Mouse (Mus musculus): ENCODE data around the gene Fhod1. TPM values are rescaled to one million over a fixed set of nuclear protein-coding genes. Genes with fewer than 3 reads are reported as not detected.

Fhod1 gene
- total RNA-seq (2021), result 1 to 10 TPM; 2.3 to 3.7 TPM

DNA sequence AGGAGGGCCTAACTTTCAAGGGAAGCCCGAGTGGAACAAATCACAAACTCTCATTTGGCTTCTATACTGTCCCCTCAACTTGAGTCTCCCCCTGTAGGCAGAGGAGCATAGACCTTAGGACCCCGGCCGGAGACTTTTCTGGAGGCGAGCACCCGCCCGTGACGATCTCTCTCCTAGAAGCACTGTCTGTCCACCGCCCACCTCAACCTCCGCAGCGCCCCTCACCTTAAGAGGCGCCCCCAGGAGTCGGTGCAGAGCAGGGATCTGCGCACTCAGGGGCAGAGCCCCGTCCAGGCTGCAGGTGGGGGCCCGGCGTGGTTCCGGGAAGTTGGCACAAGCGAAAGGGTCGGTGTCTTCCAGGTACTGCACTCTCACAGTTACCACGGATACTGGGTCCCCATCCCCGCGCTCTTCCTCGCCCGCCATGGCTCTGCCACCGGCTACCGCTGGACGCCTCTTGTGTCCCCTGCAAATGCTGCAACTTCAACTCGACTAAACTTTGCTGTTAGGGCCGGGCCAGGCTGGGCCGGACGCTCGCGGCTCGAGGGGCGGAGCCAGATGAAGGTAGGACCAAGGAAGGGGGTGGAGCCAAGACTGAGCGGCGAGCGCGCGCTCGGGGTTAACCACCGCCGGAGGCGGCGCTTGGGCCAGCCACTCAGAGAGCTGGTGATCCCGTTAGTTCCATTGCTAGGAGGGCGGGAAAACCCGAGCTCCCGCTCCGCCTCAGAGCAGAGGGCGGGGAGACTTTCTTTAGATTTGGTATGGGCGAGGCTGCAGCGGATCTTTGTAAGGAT lies at the start of gene Fhod1:
Gene Fhod1, minus strand, starts transcription at position 526 of the 794 bp plus-strand sequence.
- DNase-seq (ENCODE audit: low spot score in 2 of 2), result peak; percentile 85
- intact Hi-C loops (cut with DNase I), result no loop called here

GRCm38 (mm10) chr8:105393915-105394314 lies 46.2 kb upstream of the Fhod1 start:
- DNase-seq (ENCODE audit: low spot score in 2 of 2), result no peak
- intact Hi-C loops (cut with DNase I), result no loop called here

GRCm38 (mm10) chr8:105393089-105393787 lies 45.5 kb upstream of the Fhod1 start:
- intact Hi-C loops (cut with DNase I), result no loop called here
- no peak for DNase-seq (ENCODE audit: low spot score in 2 of 2)

GRCm38 (mm10) chr8:105389096-105389495 lies 41.3 kb upstream of the Fhod1 start:
- no peak for DNase-seq (ENCODE audit: low spot score in 2 of 2)
- intact Hi-C loops (cut with DNase I), result no loop called here

DNA sequence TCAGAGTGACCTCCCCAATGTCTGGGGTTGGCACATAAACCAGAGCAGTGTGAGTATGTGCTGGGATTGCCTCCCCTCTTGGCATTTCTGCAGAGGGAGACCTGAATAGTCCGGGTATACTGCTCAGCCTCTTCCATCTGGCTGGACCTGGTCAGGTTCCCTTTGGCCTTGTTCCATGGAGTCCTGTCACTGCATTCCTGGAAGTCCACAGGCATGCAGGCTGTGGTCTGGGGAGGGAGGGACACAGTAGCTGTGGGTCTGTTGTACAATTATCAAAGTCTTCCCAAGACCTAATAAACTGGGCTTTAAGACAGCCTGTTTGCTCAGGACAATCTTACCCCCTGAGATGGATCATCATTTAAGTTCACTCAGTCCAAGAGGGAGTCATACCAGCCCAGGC lies 39.4 kb upstream of the Fhod1 start:
- intact Hi-C loops (cut with DNase I), result no loop called here
- DNase-seq (ENCODE audit: low spot score in 2 of 2), result no peak

GRCm38 (mm10) chr8:105384070-105384469 lies 36.3 kb upstream of the Fhod1 start:
- DNase-seq (ENCODE audit: low spot score in 2 of 2), result no peak
- intact Hi-C loops (cut with DNase I), result no loop called here

DNA sequence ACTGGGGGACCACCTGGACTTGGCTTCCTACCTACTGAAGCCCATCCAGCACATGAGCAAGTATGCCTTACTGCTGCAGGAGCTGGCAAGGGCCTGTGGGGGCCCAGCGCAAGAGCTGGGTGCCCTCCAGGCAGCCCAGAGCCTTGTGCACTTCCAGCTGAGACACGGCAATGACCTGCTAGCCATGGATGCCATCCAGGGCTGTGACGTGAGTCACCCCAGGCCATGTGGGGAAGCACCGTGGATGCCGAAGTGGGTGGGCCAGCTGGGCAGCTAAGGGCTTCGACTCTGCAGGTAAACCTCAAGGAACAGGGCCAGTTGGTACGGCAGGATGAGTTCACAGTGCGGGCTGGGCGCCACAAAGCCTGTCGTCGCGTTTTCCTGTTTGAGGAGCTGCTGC lies 32.6 kb upstream of the Fhod1 start:
- no peak for DNase-seq (ENCODE audit: low spot score in 2 of 2)
- intact Hi-C loops (cut with DNase I), result no loop called here

GRCm38 (mm10) chr8:105378673-105379072 lies 30.9 kb upstream of the Fhod1 start:
- peak in 1 of 2 experiments; percentile 13 for DNase-seq (ENCODE audit: low spot score in 2 of 2)
- intact Hi-C loops (cut with DNase I), result no loop called here

GRCm38 (mm10) chr8:105374513-105374966 lies 26.8 kb upstream of the Fhod1 start:
- intact Hi-C loops (cut with DNase I), result no loop called here
- DNase-seq (ENCODE audit: low spot score in 2 of 2), result no peak

GRCm38 (mm10) chr8:105373032-105373431 lies 25.3 kb upstream of the Fhod1 start, which contains the start of gene Plekhg4:
Plekhg4 (plus strand) TSS chr8:105373274.
- intact Hi-C loops (cut with DNase I), result no loop called here
- DNase-seq (ENCODE audit: low spot score in 2 of 2), result no peak

GRCm38 (mm10) chr8:105372473-105372872 lies 24.7 kb upstream of the Fhod1 start:
- intact Hi-C loops (cut with DNase I), result no loop called here
- no peak for DNase-seq (ENCODE audit: low spot score in 2 of 2)

- intact Hi-C loops (cut with DNase I), result no loop called here
- no peak for DNase-seq (ENCODE audit: low spot score in 2 of 2)
Measured at GRCm38 (mm10) chr8:105367107-105367506, 19.4 kb upstream of the Fhod1 start.

DNA sequence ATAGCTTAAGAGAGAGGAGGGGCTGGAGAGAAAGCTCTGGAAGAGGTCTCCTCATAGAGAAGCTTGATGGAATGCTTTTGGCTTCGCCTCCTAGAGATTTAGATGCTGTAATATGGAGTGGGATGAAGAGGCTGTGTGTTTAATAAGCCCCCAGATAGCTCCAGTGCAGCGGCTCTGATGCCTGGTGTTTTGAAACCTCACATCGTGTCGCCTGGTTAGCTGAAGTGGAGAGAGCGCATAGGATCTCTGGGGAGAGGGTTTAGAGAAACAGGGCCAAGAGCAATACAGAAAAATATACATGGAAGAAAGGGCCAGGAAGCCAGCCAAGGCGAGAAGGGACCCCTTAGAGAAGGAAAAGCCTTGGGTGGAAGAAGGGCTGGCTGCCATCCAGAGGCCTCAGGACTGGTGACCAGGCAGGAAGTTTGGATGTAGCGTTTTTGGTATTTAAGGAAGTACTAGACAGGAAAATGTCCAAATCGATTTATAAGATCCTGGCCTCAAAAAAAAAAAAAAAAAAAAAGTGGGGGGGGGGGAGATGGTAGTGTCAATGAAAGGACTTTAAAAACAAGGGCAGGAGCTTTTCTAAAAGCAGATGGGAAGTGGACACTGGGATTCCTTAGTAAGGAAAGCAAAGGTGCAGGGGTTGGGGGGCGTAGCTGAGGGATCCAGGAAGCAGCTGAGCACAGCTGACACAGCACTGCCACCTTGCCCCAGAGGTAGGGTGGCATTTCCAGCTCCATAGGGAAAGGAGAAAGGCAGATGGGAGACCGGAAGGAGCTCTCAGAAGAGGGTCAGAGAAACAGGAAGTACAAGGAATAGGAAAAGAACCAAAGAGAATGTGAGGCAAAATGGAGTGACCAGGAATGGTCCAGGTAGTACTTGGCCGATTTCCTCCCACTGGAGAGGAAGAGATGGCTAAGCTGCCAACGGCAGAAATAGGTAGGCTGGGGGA lies 14.3 kb upstream of the Fhod1 start:
- DNase-seq (ENCODE audit: low spot score in 2 of 2), result no peak
- intact Hi-C loops (cut with DNase I), result loop anchor here (5.0 kb wide), 2 partner anchors 35 to 110 kb away; partner anchors contain the start of gene Tppp3

- DNase-seq (ENCODE audit: low spot score in 2 of 2), result no peak
- intact Hi-C loops (cut with DNase I), result loop anchor here (5.0 kb wide), 2 partner anchors 38 to 113 kb away; partner anchors contain the start of gene Tppp3
Measured at GRCm38 (mm10) chr8:105359646-105360045, 11.9 kb upstream of the Fhod1 start.

DNA sequence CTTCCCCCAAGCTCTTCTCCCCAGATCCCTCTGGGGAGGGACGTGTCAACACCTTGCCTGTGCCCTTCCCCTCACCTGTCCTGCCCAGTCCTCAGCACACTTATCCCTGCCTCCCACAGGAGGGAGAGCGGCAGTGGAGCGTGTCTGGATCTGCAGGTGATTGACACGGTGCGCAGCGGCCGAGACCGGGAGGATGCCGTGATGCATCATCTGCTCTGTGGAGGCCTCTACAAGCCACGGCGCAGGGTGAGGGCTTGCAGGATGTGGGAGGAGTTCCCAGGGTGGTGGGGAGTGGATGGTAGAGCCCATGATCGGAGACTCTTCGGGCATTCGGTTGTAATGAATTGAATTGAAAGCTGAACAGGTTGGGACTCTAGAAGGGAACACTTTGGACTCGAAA lies 11.5 kb upstream of the Fhod1 start:
- DNase-seq (ENCODE audit: low spot score in 2 of 2), result no peak
- intact Hi-C loops (cut with DNase I), result no loop called here

DNA sequence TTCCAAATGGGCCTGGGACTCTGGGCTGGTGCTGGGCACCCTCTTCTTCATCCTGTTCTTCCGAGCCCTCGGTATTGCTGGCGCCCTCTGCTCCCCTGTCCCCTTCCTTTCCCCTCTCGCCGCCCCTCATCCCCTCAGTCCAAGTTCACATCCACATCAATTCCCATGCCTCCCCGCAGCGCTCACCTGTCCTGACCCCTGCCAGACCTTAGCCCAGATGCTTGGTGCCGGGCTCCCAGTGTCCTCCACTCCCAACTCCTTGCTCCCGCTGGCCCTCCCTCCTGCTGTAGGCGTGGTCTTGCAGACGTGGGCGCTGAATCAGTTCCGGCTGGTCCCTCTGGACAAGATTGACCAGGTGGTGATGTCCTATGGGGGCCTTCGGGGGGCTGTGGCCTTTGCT lies 8.9 kb upstream of the Fhod1 start:
- intact Hi-C loops (cut with DNase I), result no loop called here
- no peak for DNase-seq (ENCODE audit: low spot score in 2 of 2)

DNA sequence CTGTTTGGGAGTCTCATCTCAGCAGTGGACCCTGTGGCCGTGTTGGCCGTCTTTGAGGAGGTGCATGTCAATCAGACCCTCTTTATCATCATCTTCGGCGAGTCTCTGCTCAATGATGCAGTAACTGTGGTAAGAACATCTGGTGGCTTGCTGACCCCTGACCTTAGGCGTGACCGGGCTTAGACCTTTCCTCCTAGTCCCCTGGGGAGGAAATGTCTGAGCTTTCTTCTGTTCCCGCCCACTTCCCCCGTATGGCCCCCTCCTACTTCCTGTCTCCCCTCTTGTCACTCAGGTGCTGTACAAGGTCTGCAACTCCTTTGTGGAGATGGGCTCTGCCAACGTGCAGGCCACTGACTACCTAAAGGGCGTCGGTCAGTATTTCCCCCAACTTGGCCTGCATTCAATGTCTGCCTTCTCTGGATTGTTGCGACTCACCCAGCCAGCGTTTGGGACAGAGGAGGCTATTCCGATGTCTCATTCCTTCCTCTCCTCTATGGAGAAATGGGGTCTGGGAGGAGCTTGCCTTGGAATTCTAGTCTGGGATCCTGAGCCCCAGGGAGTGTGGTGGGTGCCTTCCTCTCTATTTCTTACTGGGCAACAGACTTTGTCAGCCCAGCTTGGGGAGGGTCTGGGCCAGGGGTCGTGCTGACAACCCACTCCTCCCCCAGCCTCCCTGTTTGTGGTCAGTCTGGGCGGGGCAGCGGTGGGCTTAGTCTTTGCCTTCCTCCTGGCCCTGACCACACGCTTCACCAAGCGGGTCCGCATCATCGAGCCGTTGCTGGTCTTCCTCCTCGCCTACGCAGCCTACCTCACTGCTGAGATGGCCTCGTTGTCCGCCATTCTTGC lies 7.6 kb upstream of the Fhod1 start:
- no peak for DNase-seq (ENCODE audit: low spot score in 2 of 2)
- intact Hi-C loops (cut with DNase I), result no loop called here

- intact Hi-C loops (cut with DNase I), result no loop called here
- no peak for DNase-seq (ENCODE audit: low spot score in 2 of 2)
Measured at GRCm38 (mm10) chr8:105354549-105354948, 6.8 kb upstream of the Fhod1 start.

GRCm38 (mm10) chr8:105353583-105354135 lies 5.9 kb upstream of the Fhod1 start:
- intact Hi-C loops (cut with DNase I), result no loop called here
- no peak for DNase-seq (ENCODE audit: low spot score in 2 of 2)

All from left cerebral cortex, postnatal 36 days (tissue).